Mouse (Mus musculus) right cerebral cortex, postnatal 14 days (tissue): ENCODE results near the gene Kif26a.

Experiments
- DNase-seq: peaks from one replicate; pipeline ENCODE4 v3.0.0; 2022

Gene Kif26a

GRCm38 (mm10) chr12:112130957-112131356 is 15.1 kb upstream of the Kif26a start:
- DNase-seq: no peak

GRCm38 (mm10) chr12:112140231-112140630 is 5.8 kb upstream of the Kif26a start:
- DNase-seq: peak; percentile 47

DNA sequence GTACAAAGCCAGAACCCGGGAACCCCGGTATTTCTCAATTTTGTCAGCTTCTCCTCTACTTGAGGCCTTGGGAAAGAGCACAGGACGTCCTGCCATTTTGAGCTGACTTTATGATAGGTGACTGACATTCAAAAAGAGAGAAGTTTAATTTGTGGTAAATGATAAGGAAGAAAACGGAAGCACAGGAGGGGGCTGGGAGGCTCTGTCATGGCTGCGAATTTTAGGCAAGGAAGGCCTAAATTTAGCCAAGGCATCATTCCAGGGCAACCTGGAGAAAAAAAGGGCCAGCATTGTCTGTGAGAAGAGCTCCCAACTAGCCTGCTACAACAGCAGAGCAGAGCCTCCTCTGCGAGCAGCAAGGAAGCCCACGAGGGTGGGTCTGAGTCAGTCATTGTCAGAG is 5.3 kb upstream of the Kif26a start:
- no peak for DNase-seq

DNA sequence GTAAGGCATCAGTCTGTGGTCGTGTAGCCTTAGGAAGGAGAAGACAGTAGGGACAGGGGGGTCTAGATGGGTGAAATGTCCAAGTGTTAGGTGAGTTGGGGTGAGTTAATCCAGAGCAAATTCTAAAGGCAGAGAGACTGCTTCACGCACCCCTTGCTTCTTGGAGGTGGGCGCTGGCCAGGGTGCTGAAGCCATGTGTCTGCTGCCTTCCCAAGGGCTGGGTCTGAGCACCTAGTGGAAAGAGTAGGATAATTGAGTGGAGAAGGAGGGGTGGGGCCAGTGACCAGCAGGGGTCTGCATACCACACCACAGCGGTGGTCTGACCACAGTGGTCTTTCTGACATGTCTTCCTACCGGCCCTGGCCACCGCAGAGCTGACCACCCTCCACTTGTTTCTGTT is 4.7 kb upstream of the Kif26a start:
- no peak for DNase-seq

DNA sequence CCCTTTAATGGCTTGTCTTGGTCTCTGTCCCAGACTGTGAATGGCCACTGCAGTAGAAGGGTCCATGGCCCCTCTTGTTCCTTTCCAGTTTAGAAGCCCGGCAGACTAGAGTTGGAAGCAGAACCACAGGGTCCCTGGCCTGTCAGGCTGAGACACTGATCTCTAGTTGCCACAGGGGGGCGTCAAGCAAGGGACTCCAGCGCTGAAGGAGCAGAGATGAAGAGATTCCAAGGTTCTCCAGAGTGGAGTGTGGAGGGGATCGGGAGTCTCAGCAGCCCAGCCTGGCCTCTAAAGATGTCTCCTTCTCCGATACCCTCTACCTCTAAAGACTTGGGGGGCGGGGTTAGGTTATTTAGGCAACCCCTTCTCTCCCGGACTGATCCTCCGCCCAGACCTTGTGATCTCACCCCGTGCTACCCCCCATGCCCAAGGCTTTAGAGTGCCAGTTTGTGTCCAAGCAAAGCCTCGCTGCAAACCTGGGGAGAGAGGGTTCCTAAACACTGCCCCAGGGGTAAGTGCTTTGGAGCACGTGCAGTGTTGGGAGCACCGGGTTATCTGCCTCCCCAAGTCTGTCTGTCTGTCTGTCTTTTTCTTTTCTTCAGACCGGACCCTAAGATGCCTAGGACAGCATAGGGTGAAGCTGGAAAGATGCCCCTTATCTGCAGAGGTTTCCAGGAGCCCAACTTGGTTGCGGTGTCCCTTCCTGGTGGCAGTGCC is 2.7 kb upstream of the Kif26a start:
- peak; percentile 48 for DNase-seq

- DNase-seq: peak; percentile 24
Measured at GRCm38 (mm10) chr12:112143833-112144201, 2.2 kb upstream of the Kif26a start.

DNA sequence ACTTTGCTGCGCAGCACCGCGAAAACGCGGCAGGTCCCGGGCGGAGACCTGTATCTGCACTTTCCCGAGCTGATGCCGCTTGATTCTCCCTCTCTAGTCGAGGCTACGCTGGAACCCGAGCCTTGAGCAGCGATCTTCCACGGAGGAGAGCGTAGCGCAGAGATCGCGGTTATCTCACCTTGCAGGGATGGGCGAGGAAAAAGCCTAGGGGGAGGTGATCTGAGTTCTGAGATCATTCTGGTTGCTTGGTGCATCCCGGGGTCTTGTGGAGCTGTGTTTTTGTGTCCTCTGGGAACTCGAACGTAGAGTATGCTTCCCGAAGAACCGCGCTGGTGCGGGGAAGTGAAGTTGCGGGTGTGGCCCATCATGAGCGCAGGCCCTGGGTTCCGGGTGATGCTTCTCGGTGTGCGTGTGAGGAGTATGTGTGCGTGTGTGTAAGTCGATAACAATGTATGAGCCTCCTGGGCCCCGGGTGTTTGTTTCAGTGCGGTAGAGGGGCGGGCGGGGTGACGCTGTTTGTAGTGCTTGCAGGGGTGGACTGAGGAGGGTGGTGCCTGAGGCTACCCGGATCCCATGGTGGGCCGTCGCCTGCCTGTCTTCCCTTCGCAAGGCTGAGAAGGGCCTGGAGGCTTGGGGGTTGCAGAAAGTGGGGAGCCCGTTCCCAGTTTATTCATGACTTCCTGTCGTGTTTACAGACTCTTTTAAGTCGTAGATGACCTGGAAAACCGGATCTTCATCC is 1.5 kb upstream of the Kif26a start:
- DNase-seq: no peak

DNA sequence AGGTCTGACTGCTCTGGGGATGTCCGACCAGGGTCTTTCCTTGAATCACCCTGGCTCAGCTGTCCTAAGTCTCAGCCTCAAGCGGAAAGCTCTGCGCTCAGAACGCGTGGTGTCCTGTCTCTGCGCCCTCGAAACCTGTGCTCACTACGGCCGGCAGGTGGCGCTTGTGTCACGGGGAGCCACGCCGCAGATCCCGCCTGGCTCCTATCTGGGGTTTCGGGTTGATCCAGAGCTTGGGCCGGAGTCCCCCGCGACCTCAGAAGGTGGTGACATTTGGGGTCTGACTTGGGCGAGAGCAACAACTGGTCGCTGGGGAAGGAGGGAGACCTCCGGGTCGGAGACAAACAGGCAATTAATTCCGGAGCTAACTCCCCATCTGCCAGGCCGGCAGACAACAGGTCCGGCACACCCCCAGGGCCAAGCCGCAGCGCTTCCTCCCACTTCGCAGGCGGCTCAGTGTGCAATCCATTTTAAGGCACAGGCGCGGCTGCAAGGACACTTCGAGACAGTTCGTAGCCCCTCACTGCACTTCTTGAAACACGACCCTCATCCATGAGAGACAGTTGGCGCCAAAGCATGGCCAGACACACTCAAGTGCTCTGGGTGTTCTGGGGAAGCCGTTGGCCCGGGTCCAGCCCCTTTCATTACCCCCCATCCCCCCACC is 665 bp upstream of the Kif26a start:
- peak; percentile 85 for DNase-seq

DNA sequence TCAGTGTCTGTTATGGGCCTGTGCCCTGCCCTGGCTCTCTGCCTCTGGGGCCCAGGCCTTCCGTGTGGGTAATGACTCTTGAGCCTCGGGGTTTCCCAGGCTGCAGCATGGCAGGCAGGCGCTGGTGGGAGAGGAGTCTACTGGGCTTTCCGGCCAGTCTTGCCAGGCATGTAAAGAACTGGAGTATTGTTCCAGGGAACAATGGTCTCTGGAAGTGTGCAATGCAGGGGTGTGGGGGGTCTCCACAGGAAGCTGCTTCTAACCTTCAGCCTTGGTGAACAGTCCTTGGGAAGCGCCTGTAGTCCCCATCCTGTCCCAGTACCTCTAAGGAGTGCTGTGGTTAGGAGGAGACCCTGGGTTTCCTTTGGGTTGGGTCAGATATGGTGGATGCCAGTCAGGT is 1.4 kb downstream of the Kif26a start:
- no peak for DNase-seq

- DNase-seq: no peak
Measured at GRCm38 (mm10) chr12:112150011-112150410, 4.0 kb downstream of the Kif26a start.

GRCm38 (mm10) chr12:112151244-112151979 is 5.4 kb downstream of the Kif26a start:
- no peak for DNase-seq

DNA sequence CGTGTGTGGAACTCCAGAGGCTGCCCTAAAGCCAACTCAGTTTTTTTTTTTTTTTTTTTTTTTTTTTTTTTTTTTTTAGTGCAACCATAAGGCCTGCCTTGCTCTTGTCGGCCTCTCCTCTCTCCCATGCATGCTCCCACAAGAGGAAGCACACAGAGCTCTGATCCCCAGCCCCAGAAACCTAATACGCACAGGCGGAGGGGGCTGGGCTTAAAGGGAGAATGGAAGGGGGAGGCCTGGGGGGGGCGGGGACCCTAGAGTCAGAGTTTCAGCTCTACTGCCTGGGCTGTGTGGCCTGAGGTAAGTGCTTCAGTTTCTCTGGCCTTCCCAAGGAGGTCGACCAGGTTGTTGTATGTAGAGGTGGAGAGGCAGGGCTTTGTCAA is 6.0 kb downstream of the Kif26a start:
- no peak for DNase-seq

- DNase-seq: no peak
Measured at GRCm38 (mm10) chr12:112153597-112153996, 7.6 kb downstream of the Kif26a start.

- no peak for DNase-seq
Measured at GRCm38 (mm10) chr12:112154476-112154875, 8.5 kb downstream of the Kif26a start.

GRCm38 (mm10) chr12:112155218-112156051 is 9.4 kb downstream of the Kif26a start:
- no peak for DNase-seq

GRCm38 (mm10) chr12:112156804-112157203 is 10.8 kb downstream of the Kif26a start:
- DNase-seq: no peak

- DNase-seq: no peak
Measured at GRCm38 (mm10) chr12:112158246-112158645, 12.2 kb downstream of the Kif26a start.

DNA sequence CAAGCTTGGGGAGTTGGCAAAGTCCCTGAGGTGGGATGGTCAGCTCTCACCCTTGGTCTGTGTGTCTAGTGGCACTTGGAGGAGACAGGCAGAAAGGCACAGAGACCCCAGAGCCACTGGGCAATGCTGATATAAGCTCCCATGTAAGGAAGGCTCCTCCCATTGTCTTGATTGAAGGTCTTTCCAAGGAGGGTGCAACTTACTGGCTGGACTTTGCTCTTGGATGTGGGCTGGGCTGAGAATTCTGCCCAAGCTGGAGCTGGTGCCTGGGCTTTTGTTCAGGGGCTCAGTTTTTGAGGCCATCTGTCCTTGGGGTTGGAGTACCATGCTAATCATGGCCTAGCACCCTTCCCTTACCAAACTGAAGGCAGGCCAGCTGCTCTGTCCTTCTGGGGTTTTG is 12.8 kb downstream of the Kif26a start:
- DNase-seq: no peak

DNA sequence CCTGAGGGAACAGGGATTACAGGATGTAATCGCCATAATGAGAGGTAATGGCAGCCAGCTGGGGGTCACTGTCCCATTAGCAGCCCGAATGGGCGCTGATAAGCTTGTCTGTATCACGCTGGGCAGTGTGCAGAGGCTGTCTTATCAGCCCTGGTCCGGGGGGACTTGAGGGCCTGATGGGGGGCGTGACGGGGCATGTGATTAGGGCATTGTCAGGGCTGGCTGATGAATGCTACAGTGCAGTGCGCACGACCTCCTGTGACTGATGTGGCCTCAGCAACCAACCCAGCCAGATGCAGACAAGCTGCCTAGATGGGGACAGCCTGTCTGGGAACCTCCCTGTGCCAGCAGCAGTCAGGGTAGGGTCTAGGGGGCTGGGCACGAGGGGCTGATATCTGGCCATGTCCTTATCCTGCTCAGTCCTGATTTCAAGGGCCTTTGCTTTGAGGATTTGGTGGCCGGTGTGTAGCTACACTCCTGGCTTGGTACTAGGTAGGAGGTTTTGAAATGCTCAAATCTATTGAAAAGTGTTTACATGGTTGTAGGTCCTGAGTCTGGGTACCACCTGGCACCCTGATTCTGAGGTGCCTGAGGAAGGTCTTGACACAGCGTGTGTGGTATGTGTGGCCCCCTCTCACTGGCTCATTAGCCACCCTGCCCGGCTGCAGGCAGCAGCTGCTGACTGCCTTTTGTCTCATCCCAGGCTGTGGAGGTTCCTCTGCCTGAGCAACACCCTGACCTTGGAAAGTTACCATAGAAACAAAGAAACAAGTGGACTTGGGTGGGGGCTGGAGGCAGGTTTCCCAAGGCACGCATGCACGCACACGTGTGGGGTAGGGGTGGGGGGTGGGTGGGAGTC is 18.2 kb downstream of the Kif26a start:
- no peak for DNase-seq

GRCm38 (mm10) chr12:112164840-112165219 is 18.8 kb downstream of the Kif26a start:
- DNase-seq: no peak

- DNase-seq: no peak
Measured at GRCm38 (mm10) chr12:112169240-112169639, 23.2 kb downstream of the Kif26a start.
